Mouse (Mus musculus) embryonic facial prominence, embryonic 10.5 days (tissue): Measurements from ENCODE around the gene Ston2. TPM values are rescaled to one million over a fixed set of nuclear protein-coding genes. Genes with fewer than 3 reads are reported as not detected.

Experiments used
- DNase-seq: peaks from one replicate; pipeline ENCODE4 v3.0.0-alpha.2; 2017; ENCODE audit warnings: low spot score
- H3K27ac ChIP-seq: fragments of 300-500 bp; sonication (generic); replicated peaks from 2 replicates; pipeline ENCODE4 v1.5.1; 2016; ENCODE audit warnings: mild to moderate bottlenecking
- H3K27me3 ChIP-seq: fragments of 300-500 bp; sonication (generic); replicated peaks from 2 replicates; pipeline ENCODE4 v1.6.1; 2016; ENCODE audit warnings: low read depth, mild to moderate bottlenecking; ENCODE audit not compliant: poor library complexity, severe bottlenecking
- H3K36me3 ChIP-seq: fragments of 300-500 bp; sonication (generic); replicated peaks from 2 replicates; pipeline ENCODE4 v1.6.1; 2016; ENCODE audit warnings: mild to moderate bottlenecking, moderate library complexity
- H3K4me1 ChIP-seq: fragments of 300-500 bp; sonication (generic); 2 replicates; pipeline ENCODE4 v1.6.1; 2016
- H3K4me3 ChIP-seq: fragments of 300-500 bp; sonication (generic); 2 replicates; pipeline ENCODE4 v1.5.1; 2016; ENCODE audit warnings: mild to moderate bottlenecking, moderate library complexity
- H3K9me3 ChIP-seq: fragments of 300-500 bp; sonication (generic); 2 replicates; pipeline ENCODE4 v1.6.1; 2016; ENCODE audit warnings: mild to moderate bottlenecking
- WGBS: fragments of 180-500 bp; shearing (Covaris S2); methylation state at CpG from one replicate; pipeline ENCODE4 v1.1.7; 2016; 5-methylcytosine and 5-hydroxymethylcytosine counted together
- polyA plus RNA-seq: library from polyadenylated mRNA; unstranded; fragments of >200 nt; fragmentation: Nextera tagmentation; extraction: Ambion mirVana; gene quantifications from 2 replicates; pipeline ENCODE4 v1.2.1, GENCODE M21; 2016

Gene Ston2
- polyA plus RNA-seq, 1 experiment from 2014 or later: 7.0 TPM

GRCm38 (mm10) chr12:91781432-91781831 is 6.8 kb downstream of the Ston2 start:
- H3K27ac ChIP-seq: no peak overlapping the region
- no peaks in the 10 kb centered on the region for H3K9me3 ChIP-seq
- H3K27me3 ChIP-seq: peaks cover 40% of the 10 kb centered on the region
- WGBS: 90% methylated on average over 5 of the region's 5 CpGs
- peaks cover 29% of the 10 kb centered on the region for H3K4me1 ChIP-seq
- H3K4me3 ChIP-seq: no peak overlapping the region
- H3K36me3 ChIP-seq: no peaks in the 10 kb centered on the region
- no peak for DNase-seq

GRCm38 (mm10) chr12:91780531-91780930 is 7.7 kb downstream of the Ston2 start:
- no peak overlapping the region for H3K4me3 ChIP-seq
- H3K27ac ChIP-seq: no peak overlapping the region
- H3K36me3 ChIP-seq: no peaks in the 10 kb centered on the region
- no peak for DNase-seq
- WGBS: 77% methylated on average over 3 of the region's 3 CpGs
- H3K27me3 ChIP-seq: peaks cover 40% of the 10 kb centered on the region
- H3K4me1 ChIP-seq: peaks cover 23% of the 10 kb centered on the region
- H3K9me3 ChIP-seq: no peaks in the 10 kb centered on the region

- H3K4me3 ChIP-seq: peak overlapping the region; percentile 83
- H3K27ac ChIP-seq: peak overlapping the region; percentile 83
- DNase-seq: peak; percentile 87
- H3K27me3 ChIP-seq: peaks cover 40% of the 10 kb centered on the region
- H3K36me3 ChIP-seq: no peaks in the 10 kb centered on the region
- WGBS: under 1% methylated on average over 35 of the region's 35 CpGs
- H3K4me1 ChIP-seq: peaks cover 23% of the 10 kb centered on the region
- no peaks in the 10 kb centered on the region for H3K9me3 ChIP-seq
Measured at GRCm38 (mm10) chr12:91779004-91779365, 9.2 kb downstream of the Ston2 start.

- peak overlapping the region; percentile 83 for H3K27ac ChIP-seq
- peaks cover 40% of the 10 kb centered on the region for H3K27me3 ChIP-seq
- H3K36me3 ChIP-seq: no peaks in the 10 kb centered on the region
- no peaks in the 10 kb centered on the region for H3K9me3 ChIP-seq
- H3K4me3 ChIP-seq: peak overlapping the region; percentile 83
- peaks cover 23% of the 10 kb centered on the region for H3K4me1 ChIP-seq
- peak; percentile 62 for DNase-seq
- under 1% methylated on average over 51 of the region's 51 CpGs for WGBS
Measured at GRCm38 (mm10) chr12:91778211-91779003, 9.8 kb downstream of the Ston2 start.

- no peak for DNase-seq
- WGBS: 81% methylated on average over 5 of the region's 5 CpGs
Measured at GRCm38 (mm10) chr12:91776342-91776741, 11.8 kb downstream of the Ston2 start.

GRCm38 (mm10) chr12:91774811-91775284 is 13.3 kb downstream of the Ston2 start:
- no peaks in the 10 kb centered on the region for H3K9me3 ChIP-seq
- H3K36me3 ChIP-seq: no peaks in the 10 kb centered on the region
- peaks cover 29% of the 10 kb centered on the region for H3K27me3 ChIP-seq
- no peak overlapping the region for H3K27ac ChIP-seq
- H3K4me3 ChIP-seq: no peak overlapping the region
- H3K4me1 ChIP-seq: peaks cover 23% of the 10 kb centered on the region
- DNase-seq: no peak
- 74% methylated on average over 8 of the region's 8 CpGs for WGBS

More at GRCm38 (mm10) chr12:91776342-91776741, 11.8 kb downstream of the Ston2 start:
- Histone ChIP-seq H3K4me3 (no peak overlapping the region), H3K36me3 (no peaks in the 10 kb centered on the region), H3K27me3 (peaks cover 40% of the 10 kb centered on the region), H3K9me3 (no peaks in the 10 kb centered on the region), H3K27ac (no peak overlapping the region), H3K4me1 (peaks cover 23% of the 10 kb centered on the region)

- H3K9me3 ChIP-seq: no peaks in the 10 kb centered on the region
Measured at GRCm38 (mm10) chr12:91768871-91769270, 19.3 kb downstream of the Ston2 start.

GRCm38 (mm10) chr12:91768176-91768575 is 20.0 kb downstream of the Ston2 start:
- no peak for DNase-seq
- H3K4me1 ChIP-seq: peaks cover 38% of the 10 kb centered on the region
- no peak overlapping the region for H3K27ac ChIP-seq
- no peaks in the 10 kb centered on the region for H3K9me3 ChIP-seq
- WGBS: 88% methylated on average over 6 of the region's 6 CpGs
- H3K4me3 ChIP-seq: no peak overlapping the region
- no peaks in the 10 kb centered on the region for H3K27me3 ChIP-seq
- H3K36me3 ChIP-seq: no peaks in the 10 kb centered on the region

More at GRCm38 (mm10) chr12:91768871-91769270, 19.3 kb downstream of the Ston2 start:
- Histone ChIP-seq H3K4me3 (no peak overlapping the region), H3K27me3 (no peaks in the 10 kb centered on the region), H3K4me1 (peaks cover 38% of the 10 kb centered on the region), H3K27ac (no peak overlapping the region), H3K36me3 (no peaks in the 10 kb centered on the region)
- WGBS: 82% methylated on average over 2 of the region's 2 CpGs
- DNase-seq: no peak

GRCm38 (mm10) chr12:91766338-91767107 is 21.7 kb downstream of the Ston2 start:
- Histone ChIP-seq H3K36me3 (no peaks in the 10 kb centered on the region), H3K27ac (no peak overlapping the region; the same call in 1 of the 2 replicates), H3K27me3 (no peaks in the 10 kb centered on the region), H3K4me1 (peaks cover 45% of the 10 kb centered on the region), H3K4me3 (0 out of 2 replicates have a peak overlapping the region, but pooled peaks have one; percentile 6), H3K9me3 (no peaks in the 10 kb centered on the region)
- 61% methylated on average over 14 of the region's 14 CpGs for WGBS
- DNase-seq: no peak

- peaks cover 45% of the 10 kb centered on the region for H3K4me1 ChIP-seq
- no peak overlapping the region for H3K4me3 ChIP-seq
- H3K9me3 ChIP-seq: no peaks in the 10 kb centered on the region
- no peak for DNase-seq
- H3K27me3 ChIP-seq: no peaks in the 10 kb centered on the region
- no peaks in the 10 kb centered on the region for H3K36me3 ChIP-seq
- H3K27ac ChIP-seq: no peak overlapping the region
- 70% methylated on average over 13 of the region's 13 CpGs for WGBS
Measured at GRCm38 (mm10) chr12:91765504-91765903, 22.7 kb downstream of the Ston2 start.

- 18% methylated on average over 2 of the region's 2 CpGs for WGBS
- no peaks in the 10 kb centered on the region for H3K36me3 ChIP-seq
- peaks cover 45% of the 10 kb centered on the region for H3K4me1 ChIP-seq
- H3K27me3 ChIP-seq: no peaks in the 10 kb centered on the region
- H3K4me3 ChIP-seq: no peak overlapping the region
- no peak overlapping the region for H3K27ac ChIP-seq
- no peak for DNase-seq
- no peaks in the 10 kb centered on the region for H3K9me3 ChIP-seq
Measured at GRCm38 (mm10) chr12:91765054-91765453, 23.1 kb downstream of the Ston2 start.

- H3K9me3 ChIP-seq: no peaks in the 10 kb centered on the region
- H3K4me1 ChIP-seq: peaks cover 41% of the 10 kb centered on the region
- no peaks in the 10 kb centered on the region for H3K36me3 ChIP-seq
- no peak overlapping the region for H3K27ac ChIP-seq
- no peaks in the 10 kb centered on the region for H3K27me3 ChIP-seq
- 73% methylated on average over 2 of the region's 2 CpGs for WGBS
- DNase-seq: no peak
- no peak overlapping the region for H3K4me3 ChIP-seq
Measured at GRCm38 (mm10) chr12:91764471-91764870, 23.7 kb downstream of the Ston2 start.
